Mouse (Mus musculus): ENCODE measurements around the gene Brsk1. TPM values are rescaled to one million over a fixed set of nuclear protein-coding genes. Genes with fewer than 3 reads are reported as not detected.

Brsk1 gene
- total RNA-seq (2014; fragmentation: Nextera tagmentation) (not detected in 2 replicates), total RNA-seq (2017) (0.44 TPM in 1 of 2 replicates, not detected in the other), polyA plus RNA-seq (2012) (not detected in 2 replicates)

GRCm38 (mm10) chr7:4690387-4690786 lies at the start of gene Brsk1:
Gene Brsk1 (plus strand): TSS chr7:4690604.
- DNase-seq (ENCODE audit: low spot score) (no peak), ATAC-seq (ENCODE audit: extremely low read depth, insufficient number of reproducible peaks, low FRiP score, poor library complexity, severe bottlenecking) (no peak)
- no peak for TF ChIP-seq POLR2AphosphoS5 (IDR thresholded peaks at IDR 0.05; ENCODE audit: insufficient replicate concordance, low read depth, low read length)
- TF ChIP-seq GATA1 (IDR thresholded peaks at IDR 0.05; ENCODE audit: borderline replicate concordance, low read length) = no peak
- TF ChIP-seq GATA2 (IDR thresholded peaks at IDR 0.05; ENCODE audit: borderline replicate concordance, low read depth, low read length) = no peak
- no peak for TF ChIP-seq CTCF (IDR thresholded peaks at IDR 0.05; ENCODE audit: low read depth, low read length)
- TF ChIP-seq TAL1 (conservative IDR thresholded peaks at IDR 0.05; ENCODE audit: low read depth, low read length) = no peak
- Histone ChIP-seq H3K27me3 (ENCODE audit: insufficient read depth, low read length) (peaks cover 31% of the 10 kb centered on the region), H3K36me3 (replicated peaks) (no peaks in the 10 kb centered on the region), H3K4me1 (ENCODE audit: insufficient read depth, low read depth, low read length) (peaks cover 3% of the 10 kb centered on the region), H3K4me3 (ENCODE audit: low read depth, low read length) (no peak within 1 kb of the TSS), H3K9me3 (replicated peaks) (no peaks in the 10 kb centered on the region)

- Histone ChIP-seq H3K27me3 (ENCODE audit: insufficient read depth, low read length) (no peaks in the 10 kb centered on the region), H3K9me3 (replicated peaks) (no peaks in the 10 kb centered on the region), H3K4me1 (ENCODE audit: insufficient read depth, low read depth, low read length) (peaks cover 51% of the 10 kb centered on the region), H3K36me3 (replicated peaks) (peaks cover 93% of the 10 kb centered on the region), H3K4me3 (ENCODE audit: low read depth, low read length) (no peak overlapping the region)
- DNase-seq (ENCODE audit: low spot score) (no peak), ATAC-seq (ENCODE audit: extremely low read depth, insufficient number of reproducible peaks, low FRiP score, poor library complexity, severe bottlenecking) (no peak)
- TF ChIP-seq GATA2 (IDR thresholded peaks at IDR 0.05; ENCODE audit: borderline replicate concordance, low read depth, low read length) = no peak
- no peak for TF ChIP-seq GATA1 (IDR thresholded peaks at IDR 0.05; ENCODE audit: borderline replicate concordance, low read length)
Observed at GRCm38 (mm10) chr7:4641155-4641554, 49.2 kb upstream of the Brsk1 start.

- peaks cover 95% of the 10 kb centered on the region for H3K36me3 ChIP-seq (replicated peaks)
- TF ChIP-seq GATA1 (IDR thresholded peaks at IDR 0.05; ENCODE audit: borderline replicate concordance, low read length) = no peak
- TF ChIP-seq CTCF (IDR thresholded peaks at IDR 0.05; ENCODE audit: low read depth, low read length) = no peak
- no peak for TF ChIP-seq TAL1 (conservative IDR thresholded peaks at IDR 0.05; ENCODE audit: low read depth, low read length)
- TF ChIP-seq POLR2AphosphoS5 (IDR thresholded peaks at IDR 0.05; ENCODE audit: insufficient replicate concordance, low read depth, low read length) = no peak
- TF ChIP-seq GATA2 (IDR thresholded peaks at IDR 0.05; ENCODE audit: borderline replicate concordance, low read depth, low read length) = no peak
- H3K27me3 ChIP-seq (ENCODE audit: insufficient read depth, low read length) = no peaks in the 10 kb centered on the region
- no peak overlapping the region for H3K4me3 ChIP-seq (ENCODE audit: low read depth, low read length)
- H3K9me3 ChIP-seq (replicated peaks) = no peaks in the 10 kb centered on the region
- DNase-seq (ENCODE audit: low spot score) (no peak), ATAC-seq (ENCODE audit: extremely low read depth, insufficient number of reproducible peaks, low FRiP score, poor library complexity, severe bottlenecking) (no peak)
- H3K4me1 ChIP-seq (ENCODE audit: insufficient read depth, low read depth, low read length) = peaks cover 54% of the 10 kb centered on the region
Observed at GRCm38 (mm10) chr7:4641956-4642355, 48.4 kb upstream of the Brsk1 start.

- peaks cover 96% of the 10 kb centered on the region for H3K36me3 ChIP-seq (replicated peaks)
- no peaks in the 10 kb centered on the region for H3K27me3 ChIP-seq (ENCODE audit: insufficient read depth, low read length)
- DNase-seq (ENCODE audit: low spot score) = no peak
- peaks cover 59% of the 10 kb centered on the region for H3K4me1 ChIP-seq (ENCODE audit: insufficient read depth, low read depth, low read length)
- ATAC-seq (ENCODE audit: extremely low read depth, insufficient number of reproducible peaks, low FRiP score, poor library complexity, severe bottlenecking) = no peak
- H3K4me3 ChIP-seq (ENCODE audit: low read depth, low read length) = no peak overlapping the region
- TF ChIP-seq CTCF (IDR thresholded peaks at IDR 0.05; ENCODE audit: low read depth, low read length) (no peak), POLR2AphosphoS5 (IDR thresholded peaks at IDR 0.05; ENCODE audit: insufficient replicate concordance, low read depth, low read length) (no peak), TAL1 (conservative IDR thresholded peaks at IDR 0.05; ENCODE audit: low read depth, low read length) (no peak), GATA1 (IDR thresholded peaks at IDR 0.05; ENCODE audit: borderline replicate concordance, low read length) (no peak), GATA2 (IDR thresholded peaks at IDR 0.05; ENCODE audit: borderline replicate concordance, low read depth, low read length) (no peak)
- H3K9me3 ChIP-seq (replicated peaks) = no peaks in the 10 kb centered on the region
Observed at GRCm38 (mm10) chr7:4643225-4643624, 47.2 kb upstream of the Brsk1 start.

- no peak for DNase-seq (ENCODE audit: low spot score)
- peak overlapping the region; percentile 27; the same call in 1 of the 2 replicates for H3K4me3 ChIP-seq (ENCODE audit: low read depth, low read length)
- H3K9me3 ChIP-seq (replicated peaks) = no peaks in the 10 kb centered on the region
- TF ChIP-seq POLR2AphosphoS5 (IDR thresholded peaks at IDR 0.05; ENCODE audit: insufficient replicate concordance, low read depth, low read length) (no peak), GATA2 (IDR thresholded peaks at IDR 0.05; ENCODE audit: borderline replicate concordance, low read depth, low read length) (no peak), GATA1 (IDR thresholded peaks at IDR 0.05; ENCODE audit: borderline replicate concordance, low read length) (no peak), CTCF (IDR thresholded peaks at IDR 0.05; ENCODE audit: low read depth, low read length) (no peak), TAL1 (conservative IDR thresholded peaks at IDR 0.05; ENCODE audit: low read depth, low read length) (no peak)
- peaks cover 81% of the 10 kb centered on the region for H3K36me3 ChIP-seq (replicated peaks)
- no peak for ATAC-seq (ENCODE audit: extremely low read depth, insufficient number of reproducible peaks, low FRiP score, poor library complexity, severe bottlenecking)
- H3K27me3 ChIP-seq (ENCODE audit: insufficient read depth, low read length) = no peaks in the 10 kb centered on the region
- H3K4me1 ChIP-seq (ENCODE audit: insufficient read depth, low read depth, low read length) = peaks cover 60% of the 10 kb centered on the region
Observed at GRCm38 (mm10) chr7:4646806-4647205, 43.6 kb upstream of the Brsk1 start.

- no peak overlapping the region for H3K4me3 ChIP-seq (ENCODE audit: low read depth, low read length)
- H3K27me3 ChIP-seq (ENCODE audit: insufficient read depth, low read length) = no peaks in the 10 kb centered on the region
- DNase-seq (ENCODE audit: low spot score) (peak; percentile 35), ATAC-seq (ENCODE audit: extremely low read depth, insufficient number of reproducible peaks, low FRiP score, poor library complexity, severe bottlenecking) (peak; percentile 80)
- H3K4me1 ChIP-seq (ENCODE audit: insufficient read depth, low read depth, low read length) = peaks cover 61% of the 10 kb centered on the region
- no peaks in the 10 kb centered on the region for H3K9me3 ChIP-seq (replicated peaks)
- TF ChIP-seq CTCF (IDR thresholded peaks at IDR 0.05; ENCODE audit: low read depth, low read length) = no peak
- no peak for TF ChIP-seq GATA1 (IDR thresholded peaks at IDR 0.05; ENCODE audit: borderline replicate concordance, low read length)
- peaks cover 81% of the 10 kb centered on the region for H3K36me3 ChIP-seq (replicated peaks)
Observed at GRCm38 (mm10) chr7:4647291-4647690, 43.1 kb upstream of the Brsk1 start.

- ATAC-seq (ENCODE audit: extremely low read depth, insufficient number of reproducible peaks, low FRiP score, poor library complexity, severe bottlenecking) (no peak), DNase-seq (ENCODE audit: low spot score) (no peak)
- Histone ChIP-seq H3K36me3 (replicated peaks) (peaks cover 81% of the 10 kb centered on the region), H3K4me3 (ENCODE audit: low read depth, low read length) (no peak overlapping the region), H3K27me3 (ENCODE audit: insufficient read depth, low read length) (no peaks in the 10 kb centered on the region), H3K4me1 (ENCODE audit: insufficient read depth, low read depth, low read length) (peaks cover 66% of the 10 kb centered on the region), H3K9me3 (replicated peaks) (no peaks in the 10 kb centered on the region)
- no peak for TF ChIP-seq TAL1 (conservative IDR thresholded peaks at IDR 0.05; ENCODE audit: low read depth, low read length)
- TF ChIP-seq CTCF (IDR thresholded peaks at IDR 0.05; ENCODE audit: low read depth, low read length) = no peak
- no peak for TF ChIP-seq GATA2 (IDR thresholded peaks at IDR 0.05; ENCODE audit: borderline replicate concordance, low read depth, low read length)
- TF ChIP-seq POLR2AphosphoS5 (IDR thresholded peaks at IDR 0.05; ENCODE audit: insufficient replicate concordance, low read depth, low read length) = no peak
- no peak for TF ChIP-seq GATA1 (IDR thresholded peaks at IDR 0.05; ENCODE audit: borderline replicate concordance, low read length)
Observed at GRCm38 (mm10) chr7:4647992-4648391, 42.4 kb upstream of the Brsk1 start.

Measured in G1E (cell line).